9 mouse cellular contexts compared by ENCODE assay signal in the genomic region with DNA sequence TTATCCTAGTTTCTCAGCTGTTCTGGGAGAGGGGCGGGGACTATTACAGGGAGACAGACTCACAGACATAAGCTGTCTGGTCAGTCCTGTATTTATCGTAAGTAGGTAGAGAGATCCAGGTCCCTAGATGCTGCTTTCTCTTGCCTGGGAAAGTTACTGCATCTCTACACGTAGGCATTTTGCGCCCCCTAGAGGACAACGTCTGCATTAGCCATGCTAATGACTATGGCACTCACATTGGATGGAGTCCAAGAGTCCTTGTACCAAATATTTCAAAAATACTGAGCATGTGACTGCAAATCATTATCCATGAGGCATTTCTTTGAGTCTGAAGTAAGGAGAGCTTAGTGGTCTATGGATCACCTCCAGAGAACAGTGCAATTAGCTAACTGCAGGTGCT. TPM values are rescaled to one million over a fixed set of nuclear protein-coding genes. Genes with fewer than 3 reads are reported as not detected.
DNase-seq lines count a peak whose midpoint lies in the region; ATAC-seq and TF ChIP-seq lines count a peak whose summit lies in the region.
"Had no signal": no experiment of that assay in that cellular context is flagged by ENCODE, and none has a peak within 500 bp of the region (broad histone marks: within the 10 kb centered on the region; RNA-seq: fewer than 3 reads in every experiment).

No protein-coding gene starts in this region.

- TF ChIP-seq CTCF in CH12.LX (conservative IDR thresholded peaks at IDR 0.05 in 1 of 2, IDR thresholded peaks at IDR 0.05 in 1 of 2; ENCODE audit: low read depth in 2 of 2, low read length in 2 of 2), result peak; percentile 84 to 94

- H3K4me2 ChIP-seq in forebrain, embryonic 12.5 days, result no peak overlapping the region
- no peak overlapping the region for H3K4me2 ChIP-seq in forebrain, embryonic 13.5 days
- H3K4me2 ChIP-seq in CH12.LX (ENCODE audit: insufficient read depth, low read depth, poor library complexity, severe bottlenecking), result no peak overlapping the region
- H3K4me2 ChIP-seq: limb, embryonic 15.5 days had no signal

- 14% methylated on average over 5 of the region's 5 CpGs for WGBS in forebrain, embryonic 12.5 days
- 22% methylated on average over 5 of the region's 5 CpGs for WGBS in forebrain, embryonic 13.5 days

- TF ChIP-seq RAD21 in CH12.LX (IDR thresholded peaks at IDR 0.05; ENCODE audit: low read depth, low read length), result peak; percentile 83

- TF ChIP-seq EP300 in CH12.LX (IDR thresholded peaks at IDR 0.05; ENCODE audit: low read length), result no peak

- DNase-seq in CH12.LX (ENCODE audit: extremely low read depth), result peak; percentile 73
- peak; percentile 53 for DNase-seq in c-Kit-positive CD71-negative TER-119-negative erythroid progenitor cells, embryonic 14.5 days (ENCODE audit: low read depth)
- DNase-seq in kidney, postnatal 36 days, result peak; percentile 84 to 87
- DNase-seq in lung, postnatal 25 days (ENCODE audit: low spot score), result peak; percentile 40
- DNase-seq in splenic B cell, adult 2 months (ENCODE audit: low read depth, low spot score), result peak; percentile 64

- H3K27ac ChIP-seq in forebrain, embryonic 12.5 days, result no peak overlapping the region
- H3K27ac ChIP-seq in forebrain, embryonic 13.5 days, result no peak overlapping the region
- no peak overlapping the region for H3K27ac ChIP-seq in CH12.LX (ENCODE audit: insufficient read depth, low read depth)
- H3K27ac ChIP-seq: limb, embryonic 15.5 days had no signal

- no peak overlapping the region for H3K4me3 ChIP-seq in forebrain, embryonic 12.5 days (replicated peaks)
- no peak overlapping the region for H3K4me3 ChIP-seq in forebrain, embryonic 13.5 days
- no peak overlapping the region for H3K4me3 ChIP-seq in CH12.LX (replicated peaks in 1 of 3; ENCODE audit: low read depth in 2 of 3, low read length in 2 of 3, poor library complexity in 1 of 3)
- H3K4me3 ChIP-seq: limb, embryonic 15.5 days had no signal

- H3K9ac ChIP-seq in forebrain, embryonic 12.5 days, result no peak overlapping the region
- H3K9ac ChIP-seq in forebrain, embryonic 13.5 days, result no peak overlapping the region
- no peak overlapping the region for H3K9ac ChIP-seq in CH12.LX (ENCODE audit: insufficient read depth, low read depth)
- H3K9ac ChIP-seq: limb, embryonic 15.5 days had no signal

- dilution Hi-C loops in CH12.LX (cut with MboI; ENCODE audit: extremely low pct_ligation_motif_present, extremely low pct_unique_long_range_greater_than_20kb, low sequenced_read_pairs), result no loop called here

- in situ Hi-C loops in CH12.LX (cut with MboI; ENCODE audit: low pct_ligation_motif_present, low pct_unique_long_range_greater_than_20kb, low sequenced_read_pairs), result no loop called here

- no peaks in the 10 kb centered on the region for H3K79me2 ChIP-seq in CH12.LX (replicated peaks; ENCODE audit: control insufficient read depth, extremely low read depth, insufficient read depth, poor library complexity, severe bottlenecking)

- TF ChIP-seq POLR2A in CH12.LX (IDR thresholded peaks at IDR 0.05; ENCODE audit: low read depth, low read length), result no peak

- H3K9me3 ChIP-seq in forebrain, embryonic 12.5 days, result no peaks in the 10 kb centered on the region
- no peaks in the 10 kb centered on the region for H3K9me3 ChIP-seq in forebrain, embryonic 13.5 days (replicated peaks)
- H3K9me3 ChIP-seq in CH12.LX (replicated peaks; ENCODE audit: low read length), result no peaks in the 10 kb centered on the region
- H3K9me3 ChIP-seq: limb, embryonic 15.5 days had no signal

- 0 out of 2 replicates have a peak, but pooled peaks have one; percentile 20 for ATAC-seq in forebrain, embryonic 12.5 days (ENCODE audit: low FRiP score)
- no peak for ATAC-seq in forebrain, embryonic 13.5 days
- peak; percentile 42 for ATAC-seq in erythroid progenitor cell, adult 5-6 weeks (replicated peaks; ENCODE audit: low FRiP score, poor library complexity, severe bottlenecking)

- H3K4me1 ChIP-seq in forebrain, embryonic 12.5 days, result no peaks in the 10 kb centered on the region
- H3K4me1 ChIP-seq in forebrain, embryonic 13.5 days, result no peaks in the 10 kb centered on the region
- H3K4me1 ChIP-seq in CH12.LX (ENCODE audit: control insufficient read depth in 1 of 2, insufficient read depth in 2 of 2), result peaks cover 3 to 16% of the 10 kb centered on the region in 2 experiments; a peak in 3 of 4 replicates

- H3K36me3 ChIP-seq in forebrain, embryonic 12.5 days (replicated peaks), result no peaks in the 10 kb centered on the region
- H3K36me3 ChIP-seq in forebrain, embryonic 13.5 days (ENCODE audit: poor library complexity, severe bottlenecking), result no peaks in the 10 kb centered on the region
- H3K36me3 ChIP-seq in CH12.LX (replicated peaks in 1 of 2; ENCODE audit: control insufficient read depth in 1 of 2, insufficient read depth in 1 of 2, low read length in 1 of 2), result no peaks in the 10 kb centered on the region
- H3K36me3 ChIP-seq in splenic B cell, adult 2 months (ENCODE audit: control insufficient read depth, insufficient read depth, low read length, poor library complexity, severe bottlenecking), result no peaks in the 10 kb centered on the region
- H3K36me3 ChIP-seq: limb, embryonic 15.5 days had no signal

- H3K27me3 ChIP-seq in forebrain, embryonic 12.5 days, result no peaks in the 10 kb centered on the region
- H3K27me3 ChIP-seq in forebrain, embryonic 13.5 days, result no peaks in the 10 kb centered on the region
- H3K27me3 ChIP-seq in CH12.LX (replicated peaks), result no peaks in the 10 kb centered on the region
- no peaks in the 10 kb centered on the region for H3K27me3 ChIP-seq in splenic B cell, adult 2 months (ENCODE audit: control insufficient read depth, insufficient read depth, low read length, poor library complexity, severe bottlenecking)
- H3K27me3 ChIP-seq: limb, embryonic 15.5 days had no signal

TF ChIP-seq in CH12.LX, 34 proteins besides CTCF, POLR2A, EP300 and RAD21:
- TF ChIP-seq MAX (IDR thresholded peaks at IDR 0.05; ENCODE audit: low read length) (no peak), SMC3 (IDR thresholded peaks at IDR 0.05; ENCODE audit: low read depth, low read length) (peak; percentile 51), MXI1 (IDR thresholded peaks at IDR 0.05; ENCODE audit: low read depth, low read length) (no peak)

RNA-seq across cellular contexts. Expression of a gene that starts 38.7 kb away (rescaled TPM):
- polyA plus RNA-seq in forebrain, embryonic 12.5 days (2016; fragmentation: Nextera tagmentation; extraction: Ambion mirVana), result 0.36 and 0.92 TPM in 2 replicates
- polyA plus RNA-seq in forebrain, embryonic 13.5 days (2015; fragmentation: Nextera tagmentation; extraction: Ambion mirVana), result 0.61 and 0.65 TPM in 2 replicates
- total RNA-seq in CH12.LX (2012; rRNA removed) (not detected in 2 replicates), CH12.LX (2014; rRNA removed) (not detected in 2 replicates)
- not detected in 2 replicates for polyA plus RNA-seq in CH12.LX (2012; ENCODE audit: insufficient read length, low read depth)
- total RNA-seq in erythroid progenitor cell, adult 5-6 weeks (2015; ENCODE audit: low replicate concordance), result not detected in 2 replicates
- total RNA-seq in erythroid progenitor cell, adult 5-6 weeks (2017; ENCODE audit: low replicate concordance), result not detected in 2 replicates

RNA-seq across cellular contexts. Expression of a gene that starts 45.5 kb away (rescaled TPM):
- 57.6 and 58.8 TPM in 2 replicates for polyA plus RNA-seq in forebrain, embryonic 12.5 days (2016; fragmentation: Nextera tagmentation; extraction: Ambion mirVana)
- 62.4 and 65.2 TPM in 2 replicates for polyA plus RNA-seq in forebrain, embryonic 13.5 days (2015; fragmentation: Nextera tagmentation; extraction: Ambion mirVana)
- total RNA-seq in CH12.LX (2012; rRNA removed), result 122 and 131 TPM in 2 replicates
- 164 and 176 TPM in 2 replicates for total RNA-seq in CH12.LX (2014; rRNA removed)
- polyA plus RNA-seq in CH12.LX (2012; ENCODE audit: insufficient read length, low read depth), result 214 and 228 TPM in 2 replicates
- total RNA-seq in erythroid progenitor cell, adult 5-6 weeks (2015; ENCODE audit: low replicate concordance), result 6.8 and 9.6 TPM in 2 replicates
- 6.4 TPM in 1 of 2 replicates, not detected in the other for total RNA-seq in erythroid progenitor cell, adult 5-6 weeks (2017; ENCODE audit: low replicate concordance)
